Mouse (Mus musculus) testis, postnatal 10 days (tissue): Measurements from ENCODE around the gene Efna5.

Experiments used
- DNase-seq: peaks from one replicate; pipeline ENCODE4 v3.0.0; 2021; ENCODE audit warnings: low spot score

Gene Efna5

GRCm38 (mm10) chr17:62655819-62656355, 225.2 kb downstream of the Efna5 start:
- no peak for DNase-seq

GRCm38 (mm10) chr17:62652451-62652850, 228.7 kb downstream of the Efna5 start:
- DNase-seq: no peak

DNA sequence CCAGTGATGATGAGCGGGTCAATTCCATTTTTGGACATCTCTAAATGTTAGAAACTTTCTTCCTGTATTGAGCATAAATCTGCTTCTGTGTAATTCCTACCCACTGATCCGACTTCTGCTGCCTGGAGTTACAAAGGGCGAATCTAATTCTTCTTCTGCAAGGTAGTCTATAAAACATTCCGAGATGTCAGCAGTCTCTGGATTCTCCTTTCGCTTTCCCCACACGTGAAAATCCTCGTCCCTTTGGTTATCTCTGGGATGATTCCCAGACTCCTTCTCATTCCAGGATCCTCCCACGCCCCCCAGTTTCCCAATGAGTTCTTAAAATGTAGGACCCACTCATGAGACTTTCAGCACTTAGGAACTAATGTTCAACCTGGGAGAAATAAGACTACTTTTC, 229.4 kb downstream of the Efna5 start:
- no peak for DNase-seq

- no peak for DNase-seq
Observed at GRCm38 (mm10) chr17:62649293-62649950, 231.7 kb downstream of the Efna5 start.

DNA sequence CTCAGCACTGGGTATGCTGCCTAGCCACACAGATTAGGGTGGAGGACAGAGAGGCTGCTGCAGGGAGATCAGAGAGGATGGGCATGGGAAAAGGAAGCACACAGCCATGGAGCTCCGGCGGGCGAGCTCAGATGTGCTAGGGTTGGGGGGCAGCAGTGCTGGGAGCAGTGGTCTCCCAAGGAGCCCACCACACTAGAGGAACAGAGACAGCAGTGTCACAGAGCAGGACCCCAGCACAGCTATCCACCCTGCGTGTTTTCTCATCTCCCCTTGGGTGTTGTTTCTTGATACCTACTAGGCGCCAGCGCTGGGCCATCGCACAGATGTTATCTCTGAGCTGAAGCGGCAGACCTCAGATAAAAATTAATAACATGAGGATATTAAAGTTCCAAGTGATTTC, 234.3 kb downstream of the Efna5 start:
- DNase-seq: no peak

DNA sequence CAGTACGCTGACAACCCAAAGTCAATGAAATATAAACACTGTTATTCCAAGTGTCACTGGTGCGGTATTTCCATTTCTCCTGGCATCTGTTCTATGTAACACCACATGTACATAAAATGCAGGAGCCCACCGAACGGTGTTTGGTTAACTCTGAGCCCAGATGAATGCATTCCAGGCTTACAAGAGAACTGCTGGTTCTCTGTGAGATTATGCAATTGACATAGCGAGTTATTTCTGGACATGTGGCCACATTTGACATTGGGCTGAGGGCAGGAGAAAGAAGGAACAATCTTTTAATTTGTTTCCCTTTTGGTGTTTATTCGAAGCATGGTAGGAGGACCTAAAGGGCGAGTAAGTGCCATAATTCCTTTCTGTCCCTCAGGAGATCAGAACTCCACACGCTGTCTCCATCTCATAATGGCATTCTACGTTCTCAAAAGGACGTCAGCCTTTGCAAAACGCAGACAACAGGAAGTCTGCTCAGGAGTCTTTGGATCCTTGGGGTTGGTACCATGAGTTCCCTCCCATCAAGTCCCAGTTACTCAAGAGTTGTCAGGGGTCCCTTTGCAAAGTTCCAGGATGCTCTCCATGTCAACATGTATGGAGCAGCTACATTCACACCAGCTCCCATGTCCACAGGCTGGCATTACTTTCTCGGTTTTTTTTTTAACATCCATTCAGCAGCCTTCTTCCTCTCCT, 238.5 kb downstream of the Efna5 start:
- DNase-seq: no peak

DNA sequence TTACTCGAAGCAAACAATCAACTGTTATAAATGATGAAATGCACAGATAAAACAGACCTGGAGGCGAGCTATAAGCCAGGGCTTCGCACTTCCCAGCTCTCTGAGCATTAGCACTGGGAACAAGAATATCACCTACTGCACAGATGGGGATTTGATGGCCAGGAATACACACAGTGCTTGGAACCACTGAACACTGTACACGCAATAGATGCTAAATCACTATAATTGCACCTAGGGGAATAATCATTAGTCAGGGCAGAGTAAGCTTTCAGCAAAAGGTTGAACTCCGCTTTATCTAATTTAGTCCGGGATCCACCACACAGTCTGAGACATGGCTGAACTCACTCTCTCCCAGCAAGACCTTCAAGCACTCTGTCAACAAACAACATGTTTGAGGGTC, 240.5 kb downstream of the Efna5 start:
- no peak for DNase-seq

DNA sequence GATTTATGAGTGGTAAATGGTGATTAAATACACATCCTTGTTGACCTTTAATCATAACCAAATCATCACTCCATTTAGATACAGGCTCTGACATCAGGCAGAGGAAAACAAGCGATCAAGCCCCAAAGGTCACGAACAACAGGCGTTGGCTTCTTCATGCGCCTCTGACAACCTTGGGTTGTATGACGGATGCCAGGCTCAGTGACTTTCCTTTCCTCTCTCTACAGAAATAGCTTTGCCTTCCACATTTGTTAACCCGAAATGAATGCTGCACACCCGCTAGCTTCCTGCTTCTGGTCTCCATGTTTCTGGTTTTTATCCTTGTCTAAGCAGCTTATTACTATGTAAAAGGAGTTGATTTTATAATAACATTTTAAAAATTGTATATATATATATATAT, 244.2 kb downstream of the Efna5 start:
- DNase-seq: no peak

- no peak for DNase-seq
Observed at GRCm38 (mm10) chr17:62634937-62635336, 246.2 kb downstream of the Efna5 start.

- DNase-seq: no peak
Observed at GRCm38 (mm10) chr17:62628474-62628873, 252.6 kb downstream of the Efna5 start.

DNA sequence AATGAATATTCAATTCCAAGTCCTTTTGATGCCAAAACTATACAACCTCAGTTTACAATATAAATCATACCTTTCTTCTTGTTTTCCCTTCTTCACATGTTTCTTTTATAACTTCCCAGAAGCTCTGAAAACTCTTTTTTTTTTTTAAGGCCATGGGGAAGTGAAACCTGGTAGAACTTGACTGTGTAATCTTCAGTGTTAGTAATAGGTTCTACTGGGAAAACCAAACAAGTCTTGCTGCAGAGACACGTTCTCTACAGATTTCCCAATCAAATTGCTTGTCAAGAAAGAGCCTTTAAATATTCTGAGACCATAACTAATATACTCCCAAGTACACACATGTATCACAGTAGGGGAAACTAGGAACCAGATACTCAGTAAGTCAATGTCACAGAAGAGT, 253.6 kb downstream of the Efna5 start:
- DNase-seq: no peak

DNA sequence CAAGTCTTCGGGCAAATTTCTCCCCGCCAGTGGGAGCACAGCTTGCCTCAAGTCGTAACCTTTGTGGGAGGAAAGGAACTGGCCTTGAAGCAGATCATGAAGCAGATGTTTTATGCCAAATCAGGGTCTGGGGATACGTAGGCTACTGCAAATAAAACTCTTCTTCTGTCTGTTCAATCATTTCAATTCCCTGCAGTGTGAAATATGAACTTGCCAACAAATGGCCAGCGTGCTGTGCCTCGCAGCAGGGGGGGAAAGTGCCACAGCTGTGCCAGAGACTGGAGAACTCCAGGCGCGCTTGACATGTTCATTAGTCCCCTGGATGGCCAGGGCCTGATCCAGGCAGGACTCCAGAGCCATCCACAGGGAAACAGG, 255.5 kb downstream of the Efna5 start:
- DNase-seq: no peak

DNA sequence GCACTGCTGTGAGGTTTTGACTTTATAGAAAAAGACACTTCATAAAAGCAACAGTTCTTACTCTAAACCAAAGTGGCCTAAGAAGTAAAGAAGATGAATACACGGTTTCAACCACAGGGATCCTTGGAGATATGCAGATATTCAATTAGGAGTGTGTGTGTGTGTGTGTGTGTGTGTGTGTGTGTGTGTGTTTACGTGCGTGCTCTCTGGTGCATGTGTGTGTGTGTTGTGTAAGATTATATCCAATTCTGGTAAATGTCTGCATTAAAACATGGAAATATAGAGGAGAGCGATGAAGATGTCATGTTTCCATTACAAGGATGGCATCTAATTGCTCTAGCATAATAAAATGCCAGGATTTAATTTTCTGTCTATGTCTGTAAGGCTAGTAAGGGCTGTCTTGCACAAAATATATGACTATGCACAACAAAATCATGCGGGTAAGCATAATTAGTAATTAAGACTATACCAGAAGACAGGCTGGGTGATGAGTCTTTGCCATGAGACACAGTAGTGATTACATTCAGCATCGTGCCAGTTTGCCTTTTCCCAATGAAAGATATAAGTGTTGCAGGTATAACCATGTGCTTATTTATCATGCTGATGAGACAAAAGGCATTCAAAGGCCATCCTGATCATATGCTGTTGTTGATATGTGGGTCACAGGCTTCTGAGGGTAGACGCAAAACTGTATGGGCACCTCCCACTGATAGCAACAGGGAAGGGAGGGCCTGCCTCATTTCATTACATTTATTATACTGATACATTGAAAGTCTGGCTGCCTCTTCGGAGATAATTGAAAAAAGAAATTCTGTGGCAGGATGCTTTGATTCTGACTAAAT, 256.1 kb downstream of the Efna5 start:
- DNase-seq: no peak

DNA sequence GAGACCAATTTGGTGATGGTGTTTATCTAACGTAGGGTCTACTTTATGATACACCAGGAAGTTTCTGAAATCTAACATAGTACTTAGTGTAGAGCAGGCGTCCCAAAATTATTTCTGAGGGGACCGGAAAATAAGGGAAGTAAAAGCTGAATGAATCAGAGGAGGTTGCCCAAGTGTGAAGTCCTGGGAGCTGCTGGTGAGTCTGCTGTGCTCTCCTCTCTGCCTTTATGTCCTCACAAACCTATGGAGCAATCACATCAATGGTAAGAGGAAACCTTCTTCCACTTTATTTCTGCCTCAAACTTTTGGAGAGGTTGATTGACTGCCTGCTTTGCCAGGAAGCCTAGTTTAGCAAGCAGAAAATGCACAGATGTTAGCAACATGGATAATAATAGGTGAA, 257.9 kb downstream of the Efna5 start:
- DNase-seq: no peak

DNA sequence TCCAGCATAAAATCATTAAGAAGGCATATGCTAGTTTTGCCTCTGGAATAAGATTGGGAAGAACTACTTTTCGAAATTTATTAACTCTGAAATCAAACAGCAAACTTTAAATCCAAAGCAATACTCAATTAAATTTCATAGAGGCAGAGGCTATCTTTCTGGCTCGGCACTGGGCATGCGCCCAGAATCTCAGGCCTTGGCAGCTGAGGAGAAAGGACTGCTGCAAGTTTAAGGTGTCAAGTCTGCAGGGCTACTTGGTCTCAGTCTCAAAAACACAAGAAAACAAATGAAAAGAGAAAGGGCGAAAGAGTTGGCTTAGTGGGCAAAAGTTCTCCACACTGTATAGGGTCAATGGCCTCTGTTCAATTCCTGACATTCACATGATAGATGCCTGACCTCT, 258.6 kb downstream of the Efna5 start:
- DNase-seq: no peak

- no peak for DNase-seq
Observed at GRCm38 (mm10) chr17:62615159-62615558, 266.0 kb downstream of the Efna5 start.

GRCm38 (mm10) chr17:62614708-62615107, 266.4 kb downstream of the Efna5 start:
- no peak for DNase-seq

DNA sequence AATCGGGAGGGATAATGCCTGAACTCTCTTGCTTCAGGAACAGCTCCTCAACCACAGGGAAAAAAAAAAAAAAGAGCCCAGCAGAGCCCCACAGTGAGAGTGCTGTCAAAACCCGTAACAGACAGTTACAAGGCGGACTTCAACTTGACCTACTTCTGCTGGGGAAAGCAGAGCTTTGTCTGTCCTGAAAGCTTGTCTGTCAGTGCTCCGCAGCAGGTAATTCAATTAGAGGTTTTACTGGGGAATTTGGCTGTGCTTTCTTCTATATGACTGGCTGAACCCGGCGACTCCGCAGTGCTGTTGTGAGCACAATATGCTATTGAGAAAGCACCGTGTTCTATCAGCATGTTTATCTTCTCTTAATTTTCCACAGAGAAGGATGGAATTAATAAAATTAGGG, 266.9 kb downstream of the Efna5 start:
- DNase-seq: no peak

DNA sequence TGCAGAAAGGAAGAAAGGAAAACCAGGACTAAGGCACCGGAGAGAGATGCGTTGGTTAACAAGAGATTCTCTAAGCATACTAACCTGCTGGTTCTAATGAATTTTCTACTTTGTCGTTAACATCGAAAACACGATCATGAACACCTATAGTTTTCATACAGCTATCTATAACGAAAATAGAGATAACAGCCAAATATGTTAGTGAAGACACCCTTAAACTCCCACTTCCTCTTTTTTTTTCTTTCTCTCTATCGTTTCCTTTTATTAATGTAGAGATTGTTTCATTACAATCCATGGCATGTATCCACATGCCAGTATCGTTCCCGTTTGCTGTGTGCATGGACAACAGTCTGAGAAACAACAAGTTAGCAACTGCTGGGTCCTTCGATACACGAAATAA, 267.9 kb downstream of the Efna5 start:
- no peak for DNase-seq

GRCm38 (mm10) chr17:62608145-62608544, 273.0 kb downstream of the Efna5 start:
- DNase-seq: no peak

DNA sequence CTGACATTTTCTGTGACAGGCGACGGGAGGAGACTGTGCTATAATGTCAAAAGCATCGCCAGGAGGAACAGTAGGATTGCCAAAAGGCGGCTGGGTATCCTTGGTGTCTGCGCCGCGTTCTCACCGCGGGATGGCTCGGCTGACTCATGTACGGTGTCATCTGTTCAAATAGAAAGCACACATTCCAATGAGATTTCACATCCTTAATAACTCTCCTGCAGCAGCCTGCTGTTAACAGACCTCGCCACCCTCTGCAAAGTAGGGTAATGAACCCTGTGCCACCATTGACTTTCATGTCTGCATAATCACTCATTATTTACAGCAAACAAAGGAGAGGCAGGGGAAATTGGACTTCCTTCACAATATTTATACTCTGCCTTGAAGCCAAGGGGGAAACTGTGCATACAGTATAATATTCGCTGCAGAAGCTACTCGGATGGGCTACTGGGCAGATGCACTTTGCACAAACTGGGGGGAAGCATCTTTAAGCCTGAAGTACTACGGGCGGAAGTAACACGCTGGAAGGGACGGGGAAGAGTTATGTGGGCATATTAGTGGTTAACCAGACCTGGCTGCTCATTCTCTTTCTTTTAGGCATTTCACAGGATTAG, 273.7 kb downstream of the Efna5 start:
- no peak for DNase-seq

DNA sequence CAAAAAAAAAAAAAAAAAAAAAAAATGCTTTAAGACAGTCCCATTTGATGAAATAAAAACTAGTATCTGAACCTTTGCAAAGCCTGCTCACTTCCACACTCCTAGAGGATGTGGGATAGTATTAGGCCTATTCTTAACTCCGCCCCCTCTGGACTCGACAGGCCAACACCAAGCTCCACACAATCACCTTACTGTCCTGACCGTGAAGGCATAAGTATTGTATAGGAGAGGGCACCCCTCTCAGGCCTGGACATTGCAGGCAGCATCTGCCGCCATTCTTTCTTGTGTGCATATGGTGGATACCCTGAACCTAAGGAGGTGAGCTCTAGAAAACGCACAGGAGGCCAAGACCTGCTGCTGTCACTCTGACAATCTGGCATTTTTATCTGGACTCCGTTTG, 274.4 kb downstream of the Efna5 start:
- no peak for DNase-seq
